Mouse (Mus musculus): Measurements from ENCODE around the gene Ubqln4. TPM values are rescaled to one million over a fixed set of nuclear protein-coding genes. Genes with fewer than 3 reads are reported as not detected.
A peak's percentile ranks its signal among the peaks of the same experiment; 100 is the strongest.

Gene Ubqln4
- polyA plus RNA-seq, 1 experiment from 2014 or later = 47.6 TPM

DNA sequence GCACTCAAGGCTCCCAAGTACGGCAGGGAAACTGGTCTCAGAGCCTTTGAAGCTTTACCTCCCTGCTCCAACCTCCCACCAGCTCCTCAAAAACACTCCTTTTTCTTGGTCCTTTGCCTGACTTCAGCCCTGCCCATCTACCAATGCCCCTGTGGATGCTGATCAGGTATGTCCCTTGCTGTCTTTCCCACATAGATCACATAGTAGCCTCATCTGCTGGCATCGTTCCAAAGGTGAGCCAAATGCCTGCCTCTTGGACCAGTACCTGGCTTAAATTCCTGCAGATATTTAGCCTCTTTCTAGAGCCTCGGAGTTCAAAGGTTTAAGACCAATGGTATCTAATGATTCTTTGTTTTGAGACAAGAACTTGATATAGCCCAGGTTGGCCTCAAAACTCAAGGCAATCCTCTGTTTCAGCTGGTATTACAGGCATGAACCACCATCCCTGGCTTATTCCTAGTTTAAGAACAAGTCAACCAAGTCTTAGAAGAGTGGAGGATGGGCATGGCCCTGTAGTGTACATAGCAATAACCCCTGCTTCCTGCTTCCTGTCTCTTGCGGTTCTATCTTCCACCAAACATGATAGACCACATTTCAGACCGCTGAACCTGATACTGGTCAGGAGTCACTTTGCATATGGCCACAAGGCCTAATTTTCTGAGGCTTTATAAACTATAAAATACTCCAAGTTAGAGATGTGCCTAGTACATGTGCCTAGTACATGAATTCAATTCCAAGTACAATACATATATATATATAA, 9.7 kb upstream of the Ubqln4 start:
- WGBS = 55% methylated on average over 5 of the region's 5 CpGs
- Histone ChIP-seq H3K4me1 (peaks cover 38% of the 10 kb centered on the region), H3K9me3 (replicated peaks) (no peaks in the 10 kb centered on the region), H3K4me2 (replicated peaks) (no peak overlapping the region), H3K4me3 (replicated peaks) (no peak overlapping the region), H3K27ac (replicated peaks) (no peak overlapping the region), H3K9ac (no peak overlapping the region), H3K36me3 (peaks cover 15% of the 10 kb centered on the region; the same call in 1 of the 2 replicates), H3K27me3 (no peaks in the 10 kb centered on the region)
- ATAC-seq (ENCODE audit: insufficient number of reproducible peaks, low FRiP score, low TSS enrichment, low read depth) = no peak

DNA sequence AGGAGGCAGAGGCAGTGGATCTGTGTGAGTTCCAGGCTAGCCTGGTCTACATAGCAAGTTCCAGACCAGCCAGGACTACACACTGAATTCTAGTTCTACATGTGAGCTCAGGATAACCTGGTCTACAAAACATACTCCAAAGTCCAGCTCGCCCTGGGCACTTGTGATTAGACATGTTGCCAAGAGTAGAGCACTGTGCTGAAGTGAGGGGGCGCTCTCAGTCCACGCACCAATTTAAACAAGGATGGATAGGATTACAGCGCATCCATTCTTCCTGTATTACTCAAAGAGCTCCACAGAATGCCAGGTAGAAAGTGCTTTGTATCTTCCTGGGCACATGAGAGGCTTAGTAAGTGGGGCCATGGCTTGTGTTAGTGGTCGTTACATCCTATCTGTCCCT, 9.0 kb upstream of the Ubqln4 start:
- H3K27ac ChIP-seq (replicated peaks) = no peak overlapping the region
- peaks cover 34% of the 10 kb centered on the region for H3K4me1 ChIP-seq
- no peak overlapping the region for H3K4me2 ChIP-seq (replicated peaks)
- WGBS = 35% methylated on average over 5 of the region's 5 CpGs
- no peak for ATAC-seq (ENCODE audit: insufficient number of reproducible peaks, low FRiP score, low TSS enrichment, low read depth)
- H3K27me3 ChIP-seq = no peaks in the 10 kb centered on the region
- no peak overlapping the region for H3K9ac ChIP-seq
- H3K36me3 ChIP-seq = peaks cover 15% of the 10 kb centered on the region; the same call in 1 of the 2 replicates
- H3K9me3 ChIP-seq (replicated peaks) = no peaks in the 10 kb centered on the region
- H3K4me3 ChIP-seq (replicated peaks) = no peak overlapping the region

DNA sequence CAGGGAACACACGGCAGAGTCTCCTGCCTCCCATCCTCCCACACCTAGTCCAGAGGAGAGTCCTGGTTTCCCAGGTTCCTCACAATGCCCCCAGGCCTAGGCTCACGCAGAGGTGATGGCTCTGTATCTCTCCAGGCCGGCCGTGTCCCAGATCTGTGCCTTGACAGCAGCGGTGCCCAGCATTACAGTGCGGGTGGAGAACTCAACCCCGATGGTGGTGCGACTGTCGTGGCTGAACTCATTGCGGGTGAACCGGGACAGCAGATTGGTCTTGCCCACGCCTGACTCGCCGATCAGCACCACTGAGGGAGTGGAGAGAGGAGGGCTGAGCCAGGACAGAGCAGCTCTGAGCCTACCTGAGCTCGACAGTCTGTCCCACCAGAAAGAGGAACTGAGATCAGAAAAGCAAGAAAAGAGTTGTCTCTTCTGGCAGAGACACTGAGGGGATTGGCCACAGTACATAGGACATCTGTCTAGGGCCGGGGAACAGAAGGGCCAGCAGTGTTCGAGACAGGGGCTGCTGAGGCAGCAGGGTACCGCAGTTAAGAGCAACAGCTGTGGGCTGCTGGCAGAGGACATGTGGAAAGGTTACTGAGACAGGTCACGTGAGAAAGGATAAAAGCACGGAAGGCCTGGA, 8.5 kb upstream of the Ubqln4 start:
- Histone ChIP-seq H3K4me3 (replicated peaks) (no peak overlapping the region), H3K4me1 (peaks cover 31% of the 10 kb centered on the region), H3K27me3 (no peaks in the 10 kb centered on the region), H3K9ac (no peak overlapping the region), H3K36me3 (peaks cover 12% of the 10 kb centered on the region; the same call in 1 of the 2 replicates), H3K27ac (replicated peaks) (no peak overlapping the region), H3K4me2 (replicated peaks) (no peak overlapping the region), H3K9me3 (replicated peaks) (no peaks in the 10 kb centered on the region)
- WGBS = 57% methylated on average over 20 of the region's 20 CpGs
- no peak for ATAC-seq (ENCODE audit: insufficient number of reproducible peaks, low FRiP score, low TSS enrichment, low read depth)

DNA sequence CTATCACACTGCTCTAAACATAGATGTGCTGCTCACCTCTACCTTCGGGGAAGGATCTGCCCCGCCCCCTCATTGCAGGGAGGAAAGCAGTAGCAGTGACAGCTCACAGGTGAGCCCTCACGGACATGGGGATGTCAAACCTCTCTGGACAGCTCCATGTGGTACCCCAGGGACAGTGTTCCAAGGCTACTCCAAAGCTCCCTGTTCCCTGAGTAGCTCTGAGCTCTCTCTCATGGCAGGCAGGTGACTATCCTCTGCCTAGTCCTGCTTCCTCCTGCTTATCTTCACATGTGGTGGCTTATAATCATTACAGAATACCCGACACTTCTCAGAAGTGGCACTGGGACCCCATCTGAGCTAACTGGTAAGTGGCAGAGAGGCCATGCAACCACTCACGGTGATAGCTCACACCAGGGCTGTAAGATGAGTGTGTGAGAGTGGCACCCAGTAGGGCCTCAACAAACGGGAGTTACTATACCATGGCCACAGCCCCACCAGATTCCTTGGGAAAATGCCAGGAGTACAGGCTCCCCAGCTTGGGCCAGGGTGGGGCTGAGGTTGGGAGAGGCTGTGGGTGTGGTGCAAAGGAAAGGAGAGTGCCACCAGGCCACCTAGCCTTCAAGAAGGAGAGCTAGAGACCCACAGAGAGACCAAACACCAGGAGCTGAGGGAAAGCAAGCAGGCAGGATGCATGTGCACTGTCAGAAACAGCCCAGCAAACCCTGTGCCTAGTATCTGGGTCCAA, 6.7 kb upstream of the Ubqln4 start:
- Histone ChIP-seq H3K4me3 (replicated peaks) (peak overlapping the region; percentile 13; the same call in 1 of the 2 replicates), H3K9me3 (replicated peaks) (no peaks in the 10 kb centered on the region), H3K27me3 (no peaks in the 10 kb centered on the region), H3K4me1 (peaks cover 30% of the 10 kb centered on the region), H3K9ac (no peak overlapping the region), H3K4me2 (replicated peaks) (peak overlapping the region; percentile 4; the same call in 1 of the 2 replicates), H3K36me3 (0 out of 2 replicates have a peak, but pooled peaks cover 2% of the 10 kb centered on the region), H3K27ac (replicated peaks) (no peak overlapping the region)
- ATAC-seq (ENCODE audit: insufficient number of reproducible peaks, low FRiP score, low TSS enrichment, low read depth) = no peak
- 71% methylated on average over 6 of the region's 6 CpGs for WGBS

DNA sequence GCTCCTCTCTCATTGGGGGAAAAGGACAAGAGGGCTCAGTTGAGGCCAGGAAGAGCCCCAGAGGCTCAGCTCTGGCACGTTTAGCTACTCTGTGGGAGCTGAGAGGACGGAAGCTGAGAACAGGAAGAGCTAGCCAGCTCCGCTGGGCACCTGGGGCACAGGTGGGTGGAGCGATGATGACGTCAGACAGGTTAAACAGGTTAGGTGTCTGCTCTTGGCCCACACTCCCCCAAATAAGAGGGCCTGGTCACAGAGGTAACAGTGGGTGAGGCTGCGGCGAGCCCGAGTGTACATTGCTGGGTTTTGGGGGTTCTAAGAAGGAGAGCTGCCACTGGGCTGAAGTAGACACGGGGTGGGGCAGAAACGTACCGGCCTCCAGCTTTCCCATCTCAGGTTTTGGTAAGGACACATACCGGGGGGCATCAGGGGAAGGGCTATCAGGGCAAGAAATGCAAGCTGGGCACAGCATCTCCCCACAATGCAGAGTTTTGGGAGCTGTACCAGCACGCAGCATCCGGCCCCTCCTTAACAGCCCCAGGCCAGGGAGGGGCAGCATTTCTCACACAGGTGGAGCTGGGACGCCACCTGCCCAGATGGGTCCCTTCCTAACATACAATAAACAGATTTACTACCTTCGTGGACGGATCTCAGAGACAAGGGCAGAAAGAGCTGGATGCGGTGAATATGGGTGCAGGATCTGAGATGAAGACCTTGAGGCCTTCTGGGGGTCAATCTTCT, 5.2 kb upstream of the Ubqln4 start, which contains the start of gene Rab25:
Gene Rab25, minus strand, starts transcription at position 121 of the 738 bp plus-strand sequence.
- peaks cover 35% of the 10 kb centered on the region for H3K4me1 ChIP-seq
- H3K27ac ChIP-seq (replicated peaks) = peak within 1 kb of the TSS; percentile 81
- ATAC-seq (ENCODE audit: insufficient number of reproducible peaks, low FRiP score, low TSS enrichment, low read depth) = no peak
- no peaks in the 10 kb centered on the region for H3K36me3 ChIP-seq
- 40% methylated on average over 18 of the region's 18 CpGs for WGBS
- H3K9me3 ChIP-seq (replicated peaks) = no peaks in the 10 kb centered on the region
- H3K4me3 ChIP-seq (replicated peaks) = peak within 1 kb of the TSS; percentile 27
- H3K4me2 ChIP-seq (replicated peaks) = peak within 1 kb of the TSS; percentile 35
- H3K9ac ChIP-seq = no peak within 1 kb of the TSS
- no peaks in the 10 kb centered on the region for H3K27me3 ChIP-seq

DNA sequence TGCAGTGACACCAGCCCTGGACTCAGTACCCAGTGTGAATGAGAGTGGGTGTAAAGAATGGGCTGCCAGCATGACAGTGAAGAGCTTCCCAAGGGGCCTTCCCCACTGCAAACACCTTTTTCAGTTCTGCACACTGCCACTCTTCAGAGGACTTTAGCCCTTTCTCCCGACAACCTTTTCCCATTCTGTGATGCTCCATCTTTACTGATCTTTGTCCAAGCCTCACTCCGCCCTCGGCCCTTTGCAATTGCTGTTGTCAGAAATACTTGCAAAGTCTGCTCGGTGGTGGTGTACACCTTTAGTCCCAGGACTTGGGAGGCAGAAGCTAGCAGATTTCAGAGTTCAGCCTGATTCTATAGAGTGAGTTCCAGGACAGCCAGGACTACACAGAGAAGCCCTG, 2.0 kb upstream of the Ubqln4 start:
- Histone ChIP-seq H3K27ac (replicated peaks) (no peak overlapping the region), H3K4me3 (replicated peaks) (peak overlapping the region; percentile 76), H3K36me3 (peaks cover 12% of the 10 kb centered on the region), H3K4me2 (replicated peaks) (peak overlapping the region; percentile 79), H3K9ac (0 out of 2 replicates have a peak overlapping the region, but pooled peaks have one; percentile 63), H3K9me3 (replicated peaks) (no peaks in the 10 kb centered on the region), H3K4me1 (peaks cover 37% of the 10 kb centered on the region), H3K27me3 (no peaks in the 10 kb centered on the region)
- no peak for ATAC-seq (ENCODE audit: insufficient number of reproducible peaks, low FRiP score, low TSS enrichment, low read depth)
- 85% methylated on average over 4 of the region's 4 CpGs for WGBS

DNA sequence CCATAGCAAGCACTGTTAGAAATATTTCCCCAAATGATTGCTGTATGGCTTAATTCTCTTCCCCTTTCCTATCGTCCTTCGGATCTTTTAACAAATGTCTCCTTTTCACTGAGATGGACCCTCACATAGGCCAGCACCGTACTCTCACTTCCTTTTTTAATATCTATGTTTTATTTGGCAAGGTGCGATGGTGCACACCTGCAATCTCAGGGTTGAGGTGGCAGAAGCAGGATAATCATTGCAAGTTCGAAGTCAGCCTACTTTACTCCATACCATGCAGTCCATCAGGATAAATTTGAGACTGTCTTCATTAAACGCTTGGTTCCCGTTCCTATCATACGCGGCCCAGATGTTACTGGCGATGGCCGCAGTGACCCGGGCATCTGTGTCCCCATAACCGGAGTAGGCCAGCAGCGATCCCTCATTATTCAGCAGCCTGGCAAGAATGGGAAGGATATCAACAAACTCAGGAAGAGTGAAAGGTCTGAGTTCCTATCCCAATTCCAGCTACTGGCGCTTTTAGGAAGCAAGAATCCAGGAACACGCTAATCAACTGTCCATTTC, 1.4 kb upstream of the Ubqln4 start:
- no peaks in the 10 kb centered on the region for H3K9me3 ChIP-seq (replicated peaks)
- H3K4me2 ChIP-seq (replicated peaks) = peak overlapping the region; percentile 79
- peaks cover 18% of the 10 kb centered on the region for H3K36me3 ChIP-seq
- H3K9ac ChIP-seq = peak overlapping the region; percentile 63
- peak overlapping the region; percentile 96 for H3K27ac ChIP-seq (replicated peaks)
- WGBS = 21% methylated on average over 16 of the region's 16 CpGs
- ATAC-seq (ENCODE audit: insufficient number of reproducible peaks, low FRiP score, low TSS enrichment, low read depth) = no peak
- H3K4me1 ChIP-seq = peaks cover 37% of the 10 kb centered on the region
- H3K27me3 ChIP-seq = no peaks in the 10 kb centered on the region
- H3K4me3 ChIP-seq (replicated peaks) = peak overlapping the region; percentile 76

DNA sequence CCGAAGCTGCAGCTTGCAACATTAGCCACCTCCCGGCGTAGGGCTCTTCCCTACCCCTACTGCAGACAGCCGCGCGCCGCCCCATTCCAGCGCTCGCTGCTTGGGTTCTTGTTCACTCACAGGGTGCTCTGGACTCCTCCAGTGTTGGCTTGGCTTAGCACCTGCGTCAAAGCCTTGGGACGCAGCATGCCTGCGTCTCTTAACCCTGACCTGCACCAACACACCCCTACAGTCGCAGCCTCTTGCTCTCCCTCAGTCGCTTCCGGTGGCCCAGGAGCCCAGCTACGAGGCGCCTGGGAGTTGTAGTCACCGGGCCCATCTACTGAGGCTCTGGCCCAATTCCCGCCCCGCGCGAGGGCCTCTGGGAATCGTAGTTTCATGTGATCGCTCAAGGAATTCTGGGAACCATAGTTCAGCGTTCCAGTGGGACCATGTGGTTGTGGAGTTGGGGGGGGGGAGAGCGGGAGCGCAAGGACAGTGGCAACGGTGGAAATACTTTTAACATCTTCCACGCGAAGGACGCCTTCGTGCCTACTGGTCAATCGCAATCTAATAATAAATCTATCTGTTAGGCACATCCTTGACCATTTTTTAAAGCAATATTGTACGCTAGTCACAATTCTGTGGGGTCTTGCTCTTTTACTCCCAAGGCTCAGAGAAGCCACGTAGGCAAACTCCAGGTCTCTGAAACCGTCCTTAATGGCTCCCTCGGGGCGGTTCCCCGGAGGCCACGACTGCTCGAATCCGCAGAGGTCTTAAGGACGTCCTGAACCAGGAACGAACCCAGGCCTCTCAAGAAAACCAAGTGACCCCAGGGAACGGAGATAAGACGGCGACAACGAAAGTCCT, 658 bp upstream of the Ubqln4 start, which contains the start of gene Lamtor2:
Gene Lamtor2, minus strand, starts transcription at position 399 of the 849 bp plus-strand sequence.
- peak; percentile 89 for ATAC-seq (ENCODE audit: insufficient number of reproducible peaks, low FRiP score, low TSS enrichment, low read depth)

DNA sequence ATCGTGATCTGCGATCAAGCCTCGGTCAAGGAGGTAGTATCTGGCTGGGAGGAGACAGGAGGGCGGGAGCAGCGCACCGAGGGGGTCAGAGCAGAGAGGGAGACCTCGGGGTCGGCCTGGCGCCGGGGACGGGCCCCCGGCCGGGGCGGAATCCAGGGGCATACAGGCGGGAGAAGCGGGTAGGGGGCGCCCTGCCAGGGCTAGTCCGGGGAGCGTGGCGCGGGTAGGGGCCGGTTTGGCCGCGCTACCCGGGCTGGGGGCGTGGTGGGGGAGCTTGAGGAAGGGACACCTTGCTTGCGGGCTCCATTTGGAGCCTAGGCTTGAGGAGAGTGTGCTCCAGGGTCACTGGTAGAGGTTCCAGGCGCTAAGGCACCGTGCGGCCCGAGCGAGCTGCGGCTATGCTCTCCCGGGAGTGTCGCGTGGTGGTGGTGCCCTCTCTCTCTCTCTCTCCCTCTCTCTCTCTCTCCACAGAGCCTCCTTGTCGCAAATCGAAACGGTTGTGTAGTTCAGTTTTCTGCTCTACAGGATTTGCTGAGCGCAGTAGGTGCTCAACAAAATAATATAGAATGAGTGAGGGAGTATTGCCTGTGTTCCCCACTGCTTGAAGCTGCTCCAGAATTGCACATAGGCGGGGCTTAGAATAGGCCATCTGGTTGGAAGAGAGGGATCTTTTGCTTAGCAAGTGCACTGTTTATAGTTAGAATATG, 475 bp downstream of the Ubqln4 start:
- H3K4me1 ChIP-seq = peaks cover 31% of the 10 kb centered on the region
- peak overlapping the region; percentile 96 for H3K27ac ChIP-seq (replicated peaks)
- peak overlapping the region; percentile 79 for H3K4me2 ChIP-seq (replicated peaks)
- peak overlapping the region; percentile 76 for H3K4me3 ChIP-seq (replicated peaks)
- no peaks in the 10 kb centered on the region for H3K9me3 ChIP-seq (replicated peaks)
- H3K36me3 ChIP-seq = peaks cover 36% of the 10 kb centered on the region
- no peak; the same call in 1 of the 2 replicates for ATAC-seq (ENCODE audit: insufficient number of reproducible peaks, low FRiP score, low TSS enrichment, low read depth)
- H3K27me3 ChIP-seq = no peaks in the 10 kb centered on the region
- under 1% methylated on average over 41 of the region's 41 CpGs for WGBS
- H3K9ac ChIP-seq = peak overlapping the region; percentile 68

More for the DNA sequence above, 658 bp upstream of the Ubqln4 start, which contains the start of gene Lamtor2:
- peaks cover 24% of the 10 kb centered on the region for H3K36me3 ChIP-seq
- H3K4me1 ChIP-seq = peaks cover 37% of the 10 kb centered on the region
- peak within 1 kb of the TSS; percentile 68 for H3K9ac ChIP-seq
- H3K4me3 ChIP-seq (replicated peaks) = peak within 1 kb of the TSS; percentile 76
- peak within 1 kb of the TSS; percentile 96 for H3K27ac ChIP-seq (replicated peaks)
- WGBS = under 1% methylated on average over 48 of the region's 48 CpGs
- H3K4me2 ChIP-seq (replicated peaks) = peak within 1 kb of the TSS; percentile 79
- no peaks in the 10 kb centered on the region for H3K9me3 ChIP-seq (replicated peaks)
- H3K27me3 ChIP-seq = no peaks in the 10 kb centered on the region

Data from embryonic facial prominence, embryonic 15.5 days (tissue).